Mouse (Mus musculus) liver, embryonic 12.5 days (tissue): ENCODE measurements around the gene Mapkap1. TPM values are rescaled to one million over a fixed set of nuclear protein-coding genes. Genes with fewer than 3 reads are reported as not detected.

ENCODE experiments used
- ATAC-seq: fragments of 200-750 bp; cut with Nextera tagmentation; 2 replicates; pipeline ENCODE4 v1.8.0; 2017; ENCODE audit warnings: moderate number of reproducible peaks, mild to moderate bottlenecking, moderate library complexity
- H3K27ac ChIP-seq: fragments of 300-500 bp; sonication (generic); 2 replicates; pipeline ENCODE4 v1.5.1; 2016; ENCODE audit warnings: mild to moderate bottlenecking
- H3K27me3 ChIP-seq: fragments of 300-500 bp; sonication (generic); replicated peaks from 2 replicates; pipeline ENCODE4 v1.6.1; 2016; ENCODE audit warnings: mild to moderate bottlenecking, moderate library complexity
- H3K36me3 ChIP-seq: fragments of 300-500 bp; sonication (generic); 2 replicates; pipeline ENCODE4 v1.6.1; 2016; ENCODE audit warnings: mild to moderate bottlenecking, moderate library complexity
- H3K4me1 ChIP-seq: fragments of 300-500 bp; sonication (generic); 2 replicates; pipeline ENCODE4 v1.6.1; 2016
- H3K4me2 ChIP-seq: fragments of 300-500 bp; sonication (generic); 2 replicates; pipeline ENCODE4 v1.6.1; 2016; ENCODE audit warnings: mild to moderate bottlenecking, moderate library complexity
- H3K4me3 ChIP-seq: fragments of 300-500 bp; sonication (generic); 2 replicates; pipeline ENCODE4 v1.5.1; 2016; ENCODE audit warnings: mild to moderate bottlenecking, moderate library complexity
- H3K9ac ChIP-seq: fragments of 300-500 bp; sonication (generic); 2 replicates; pipeline ENCODE4 v1.6.1; 2016; ENCODE audit warnings: mild to moderate bottlenecking, moderate library complexity
- H3K9me3 ChIP-seq: fragments of 300-500 bp; sonication (generic); replicated peaks from 2 replicates; pipeline ENCODE4 v1.6.1; 2016; ENCODE audit warnings: mild to moderate bottlenecking, moderate library complexity
- WGBS: fragments of 180-500 bp; shearing (Covaris S2); methylation state at CpG from one replicate; pipeline ENCODE4 v1.1.7; 2016; ENCODE audit not compliant: insufficient replicate concordance; 5-methylcytosine and 5-hydroxymethylcytosine counted together
- polyA plus RNA-seq: library from polyadenylated mRNA; unstranded; fragments of >200 nt; fragmentation: Nextera tagmentation; extraction: Ambion mirVana; gene quantifications from 2 replicates; pipeline ENCODE4 v1.2.1, GENCODE M21; 2016

Mapkap1 gene
- polyA plus RNA-seq, 1 experiment from 2014 or later: 52.8 TPM

- Histone ChIP-seq H3K4me2 (no peak overlapping the region), H3K9ac (no peak overlapping the region), H3K4me3 (no peak overlapping the region), H3K27ac (no peak overlapping the region), H3K4me1 (no peaks in the 10 kb centered on the region), H3K27me3 (no peaks in the 10 kb centered on the region), H3K36me3 (no peaks in the 10 kb centered on the region), H3K9me3 (no peaks in the 10 kb centered on the region)
- no peak for ATAC-seq
- 79% methylated on average over 5 of the region's 5 CpGs for WGBS
These were observed 108.7 kb downstream of the Mapkap1 start for GRCm38 (mm10) chr2:34515263-34515662.

- Histone ChIP-seq H3K9me3 (no peaks in the 10 kb centered on the region), H3K4me2 (no peak overlapping the region), H3K27me3 (no peaks in the 10 kb centered on the region), H3K36me3 (no peaks in the 10 kb centered on the region), H3K27ac (no peak overlapping the region), H3K9ac (no peak overlapping the region), H3K4me1 (no peaks in the 10 kb centered on the region), H3K4me3 (no peak overlapping the region)
- WGBS: 47% methylated on average over 2 of the region's 2 CpGs
- no peak for ATAC-seq
These were observed 111.5 kb downstream of the Mapkap1 start for GRCm38 (mm10) chr2:34518083-34518482.

- 82% methylated on average over 5 of the region's 5 CpGs for WGBS
- no peak for ATAC-seq
- H3K27me3 ChIP-seq: no peaks in the 10 kb centered on the region
- no peak overlapping the region for H3K4me2 ChIP-seq
- no peak overlapping the region for H3K9ac ChIP-seq
- no peaks in the 10 kb centered on the region for H3K9me3 ChIP-seq
- H3K36me3 ChIP-seq: no peaks in the 10 kb centered on the region
- H3K4me1 ChIP-seq: no peaks in the 10 kb centered on the region
- no peak overlapping the region for H3K4me3 ChIP-seq
- no peak overlapping the region for H3K27ac ChIP-seq
These were observed 112.0 kb downstream of the Mapkap1 start for GRCm38 (mm10) chr2:34518526-34518925.

- Histone ChIP-seq H3K4me1 (no peaks in the 10 kb centered on the region), H3K9me3 (no peaks in the 10 kb centered on the region), H3K36me3 (no peaks in the 10 kb centered on the region), H3K27me3 (no peaks in the 10 kb centered on the region), H3K27ac (no peak overlapping the region), H3K9ac (no peak overlapping the region), H3K4me2 (no peak overlapping the region), H3K4me3 (no peak overlapping the region)
- no peak for ATAC-seq
- WGBS: 53% methylated on average over 6 of the region's 6 CpGs
These were observed 113.0 kb downstream of the Mapkap1 start for GRCm38 (mm10) chr2:34519525-34519924.

GRCm38 (mm10) chr2:34521384-34521783 lies 114.8 kb downstream of the Mapkap1 start:
- Histone ChIP-seq H3K4me3 (no peak overlapping the region), H3K27me3 (no peaks in the 10 kb centered on the region), H3K27ac (no peak overlapping the region), H3K9me3 (no peaks in the 10 kb centered on the region), H3K36me3 (peaks cover 3% of the 10 kb centered on the region; the same call in 1 of the 2 replicates), H3K4me2 (no peak overlapping the region), H3K9ac (no peak overlapping the region), H3K4me1 (no peaks in the 10 kb centered on the region)
- no peak for ATAC-seq
- 68% methylated on average over 3 of the region's 3 CpGs for WGBS

- Histone ChIP-seq H3K4me2 (no peak overlapping the region), H3K27me3 (no peaks in the 10 kb centered on the region), H3K4me3 (no peak overlapping the region), H3K9ac (no peak overlapping the region), H3K9me3 (no peaks in the 10 kb centered on the region), H3K27ac (no peak overlapping the region), H3K36me3 (peaks cover 10% of the 10 kb centered on the region), H3K4me1 (no peaks in the 10 kb centered on the region)
- ATAC-seq: no peak
- WGBS: 73% methylated on average over 15 of the region's 15 CpGs
These were observed 120.2 kb downstream of the Mapkap1 start for GRCm38 (mm10) chr2:34526527-34527371.

- H3K36me3 ChIP-seq: peaks cover 10% of the 10 kb centered on the region
- no peak overlapping the region for H3K4me3 ChIP-seq
- no peak for ATAC-seq
- no peaks in the 10 kb centered on the region for H3K9me3 ChIP-seq
- H3K27me3 ChIP-seq: no peaks in the 10 kb centered on the region
- no peak overlapping the region for H3K4me2 ChIP-seq
- H3K4me1 ChIP-seq: no peaks in the 10 kb centered on the region
- H3K27ac ChIP-seq: no peak overlapping the region
- H3K9ac ChIP-seq: no peak overlapping the region
These were observed 121.9 kb downstream of the Mapkap1 start for GRCm38 (mm10) chr2:34528491-34528890.

- Histone ChIP-seq H3K27me3 (no peaks in the 10 kb centered on the region), H3K36me3 (peaks cover 10% of the 10 kb centered on the region), H3K4me1 (no peaks in the 10 kb centered on the region), H3K9me3 (no peaks in the 10 kb centered on the region), H3K4me2 (no peak overlapping the region), H3K4me3 (no peak overlapping the region), H3K27ac (no peak overlapping the region), H3K9ac (no peak overlapping the region)
- ATAC-seq: no peak
- 59% methylated on average over 3 of the region's 3 CpGs for WGBS
These were observed 123.5 kb downstream of the Mapkap1 start for GRCm38 (mm10) chr2:34530042-34530441.

- ATAC-seq: no peak
- Histone ChIP-seq H3K27me3 (no peaks in the 10 kb centered on the region), H3K4me2 (no peak overlapping the region), H3K36me3 (peaks cover 10% of the 10 kb centered on the region), H3K9me3 (no peaks in the 10 kb centered on the region), H3K9ac (no peak overlapping the region), H3K4me1 (no peaks in the 10 kb centered on the region), H3K27ac (no peak overlapping the region), H3K4me3 (no peak overlapping the region)
- 69% methylated on average over 3 of the region's 3 CpGs for WGBS
These were observed 125.3 kb downstream of the Mapkap1 start for GRCm38 (mm10) chr2:34531801-34532298.

GRCm38 (mm10) chr2:34532394-34532793 lies 125.8 kb downstream of the Mapkap1 start:
- Histone ChIP-seq H3K9me3 (no peaks in the 10 kb centered on the region), H3K9ac (no peak overlapping the region), H3K4me3 (no peak overlapping the region), H3K27ac (no peak overlapping the region), H3K27me3 (no peaks in the 10 kb centered on the region), H3K4me1 (no peaks in the 10 kb centered on the region), H3K36me3 (peaks cover 10% of the 10 kb centered on the region), H3K4me2 (no peak overlapping the region)
- no peak for ATAC-seq
- WGBS: 61% methylated on average over 1 of the region's 1 CpGs

GRCm38 (mm10) chr2:34533281-34533680 lies 126.7 kb downstream of the Mapkap1 start:
- no peak overlapping the region for H3K4me3 ChIP-seq
- ATAC-seq: no peak
- no peak overlapping the region for H3K4me2 ChIP-seq
- no peak overlapping the region for H3K27ac ChIP-seq
- H3K27me3 ChIP-seq: no peaks in the 10 kb centered on the region
- peaks cover 9% of the 10 kb centered on the region for H3K36me3 ChIP-seq
- H3K4me1 ChIP-seq: no peaks in the 10 kb centered on the region
- no peak overlapping the region for H3K9ac ChIP-seq
- no peaks in the 10 kb centered on the region for H3K9me3 ChIP-seq

- ATAC-seq: no peak
- H3K4me1 ChIP-seq: no peaks in the 10 kb centered on the region
- H3K4me3 ChIP-seq: no peak overlapping the region
- 79% methylated on average over 12 of the region's 12 CpGs for WGBS
- no peak overlapping the region for H3K9ac ChIP-seq
- no peak overlapping the region for H3K4me2 ChIP-seq
- H3K9me3 ChIP-seq: no peaks in the 10 kb centered on the region
- peaks cover 7% of the 10 kb centered on the region; the same call in 1 of the 2 replicates for H3K36me3 ChIP-seq
- no peaks in the 10 kb centered on the region for H3K27me3 ChIP-seq
- no peak overlapping the region for H3K27ac ChIP-seq
These were observed 128.4 kb downstream of the Mapkap1 start for GRCm38 (mm10) chr2:34534996-34535395.

- WGBS: 81% methylated on average over 3 of the region's 3 CpGs
- Histone ChIP-seq H3K4me2 (no peak overlapping the region), H3K4me3 (no peak overlapping the region), H3K9ac (no peak overlapping the region), H3K27ac (no peak overlapping the region), H3K9me3 (no peaks in the 10 kb centered on the region), H3K4me1 (no peaks in the 10 kb centered on the region), H3K36me3 (peaks cover 7% of the 10 kb centered on the region; the same call in 1 of the 2 replicates), H3K27me3 (no peaks in the 10 kb centered on the region)
- ATAC-seq: no peak
These were observed 130.8 kb downstream of the Mapkap1 start for GRCm38 (mm10) chr2:34537356-34537755.
